Mouse (Mus musculus): Measurements from ENCODE around the gene Gbgt1. TPM values are rescaled to one million over a fixed set of nuclear protein-coding genes. Genes with fewer than 3 reads are reported as not detected.

Gene Gbgt1
- polyA plus RNA-seq, 1 experiment from 2014 or later: 1.2 TPM

DNA sequence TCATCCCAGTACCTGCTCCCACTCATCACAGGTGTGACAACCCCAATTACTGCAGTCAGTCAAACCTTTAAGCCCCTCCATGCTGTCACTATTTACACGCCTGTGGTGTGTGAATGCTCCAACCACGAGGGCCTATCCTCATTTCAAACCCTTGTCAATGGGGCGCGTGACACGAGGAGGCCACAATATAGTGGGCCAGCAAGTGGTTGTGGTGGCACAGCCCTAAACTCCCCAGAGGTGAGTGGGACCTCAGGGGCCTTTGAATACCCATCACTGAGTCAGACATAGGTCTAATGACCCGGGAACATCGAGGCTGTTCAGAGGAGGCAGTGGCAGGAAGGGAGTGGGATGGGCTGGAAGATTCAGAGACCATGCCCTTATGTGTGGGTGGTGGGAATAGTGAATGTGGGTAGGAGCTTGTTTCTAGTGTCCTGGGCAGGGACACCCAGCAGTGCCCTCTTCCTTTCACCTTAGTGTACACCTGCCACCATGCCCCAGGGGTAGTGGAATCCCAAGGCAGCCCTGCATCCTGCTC lies 37.3 kb downstream of the Gbgt1 start:
- H3K27me3 ChIP-seq (replicated peaks): no peaks in the 10 kb centered on the region
- peak overlapping the region; percentile 80 for H3K4me2 ChIP-seq
- H3K9me3 ChIP-seq (replicated peaks): no peaks in the 10 kb centered on the region
- peak; percentile 8 for ATAC-seq (ENCODE audit: low FRiP score)
- no peaks in the 10 kb centered on the region for H3K36me3 ChIP-seq
- peak overlapping the region; percentile 61 for H3K4me3 ChIP-seq (replicated peaks)
- peak overlapping the region; percentile 82 for H3K27ac ChIP-seq (replicated peaks)
- peak overlapping the region; percentile 73 for H3K9ac ChIP-seq (replicated peaks)
- H3K4me1 ChIP-seq: peaks cover 98% of the 10 kb centered on the region
- WGBS: 44% methylated on average over 7 of the region's 7 CpGs

DNA sequence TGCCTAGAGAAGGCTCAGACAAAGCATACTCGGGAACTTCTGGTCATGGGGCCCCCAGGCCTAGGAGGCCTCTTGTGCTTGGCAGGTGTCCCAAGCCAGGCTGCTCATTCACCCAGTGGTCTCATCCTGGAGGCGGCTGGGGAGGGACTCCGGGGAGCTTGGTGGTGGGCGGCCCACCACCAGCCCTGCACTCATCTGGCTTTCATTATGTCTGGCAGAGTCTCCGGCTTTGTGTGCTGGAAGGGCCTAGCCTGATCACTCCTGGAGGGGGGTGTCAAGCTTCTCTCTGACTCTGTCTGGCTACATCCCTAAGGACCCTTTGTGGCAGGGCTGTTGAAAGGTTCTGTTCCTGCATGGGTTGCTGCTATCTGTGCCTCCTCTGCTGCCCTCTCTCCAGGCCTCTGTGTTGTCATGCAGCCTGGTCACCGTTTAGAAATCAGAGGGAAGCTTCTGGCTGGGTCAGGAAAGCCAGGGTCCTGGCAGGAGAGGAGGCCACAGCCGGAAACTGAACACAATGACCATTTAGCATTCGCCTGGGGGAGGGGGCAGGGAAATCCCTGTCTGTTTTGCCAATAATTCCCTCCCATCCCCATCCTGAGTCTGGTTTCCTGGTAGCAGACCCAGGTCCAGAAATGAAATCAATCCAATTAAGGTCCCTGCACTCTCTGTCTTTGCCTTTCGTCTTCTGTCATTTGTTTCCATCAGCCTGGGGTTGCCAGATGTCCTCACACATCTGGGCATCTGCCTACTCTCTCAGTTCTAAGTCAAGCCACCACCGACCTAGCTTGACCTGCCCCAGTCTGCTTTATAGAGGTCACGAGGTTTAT lies 38.0 kb downstream of the Gbgt1 start:
- peak; percentile 18 for ATAC-seq (ENCODE audit: low FRiP score)
- whole genome bisulfite sequencing: 26% methylated on average over 11 of the region's 11 CpGs
- Histone ChIP-seq H3K9me3 (replicated peaks) (no peaks in the 10 kb centered on the region), H3K27me3 (replicated peaks) (no peaks in the 10 kb centered on the region), H3K27ac (replicated peaks) (peak overlapping the region; percentile 82), H3K4me1 (peaks cover 98% of the 10 kb centered on the region), H3K4me2 (peak overlapping the region; percentile 80), H3K4me3 (replicated peaks) (peak overlapping the region; percentile 61), H3K36me3 (no peaks in the 10 kb centered on the region), H3K9ac (replicated peaks) (peak overlapping the region; percentile 73)

GRCm38 (mm10) chr2:28535263-28535540 lies 38.5 kb downstream of the Gbgt1 start:
- Histone ChIP-seq H3K9ac (replicated peaks) (peak overlapping the region; percentile 23; the same call in 1 of the 2 replicates), H3K4me2 (peak overlapping the region; percentile 80), H3K27me3 (replicated peaks) (no peaks in the 10 kb centered on the region), H3K4me3 (replicated peaks) (0 out of 2 replicates have a peak overlapping the region, but pooled peaks have one; percentile 61), H3K9me3 (replicated peaks) (no peaks in the 10 kb centered on the region), H3K36me3 (no peaks in the 10 kb centered on the region), H3K27ac (replicated peaks) (peak overlapping the region; percentile 82), H3K4me1 (peaks cover 98% of the 10 kb centered on the region)
- no peak for ATAC-seq (ENCODE audit: low FRiP score)
- 29% methylated on average over 4 of the region's 4 CpGs for WGBS

DNA sequence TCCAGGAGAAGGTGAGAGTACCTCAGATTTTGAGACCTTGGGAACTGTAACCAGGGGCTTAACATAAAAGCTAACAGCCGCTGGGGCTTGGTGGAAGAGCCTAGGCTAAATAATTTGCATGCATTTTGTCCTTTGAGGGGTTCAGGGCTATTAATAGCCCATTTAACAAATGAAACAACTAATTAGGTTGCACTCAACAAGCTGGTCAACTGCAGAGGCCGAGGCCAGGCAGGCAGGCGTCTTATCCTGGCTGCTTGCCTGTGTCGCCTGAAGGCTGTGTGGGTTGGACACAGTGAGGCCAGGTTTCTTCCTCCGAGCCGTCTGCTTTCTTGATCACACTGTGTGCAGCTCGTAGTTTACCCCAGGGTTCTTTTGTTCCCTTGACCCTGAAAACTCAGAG lies 39.0 kb downstream of the Gbgt1 start:
- Histone ChIP-seq H3K4me3 (replicated peaks) (0 out of 2 replicates have a peak overlapping the region, but pooled peaks have one; percentile 61), H3K27me3 (replicated peaks) (no peaks in the 10 kb centered on the region), H3K4me1 (peaks cover 98% of the 10 kb centered on the region), H3K9ac (replicated peaks) (peak overlapping the region; percentile 23; the same call in 1 of the 2 replicates), H3K9me3 (replicated peaks) (no peaks in the 10 kb centered on the region), H3K27ac (replicated peaks) (peak overlapping the region; percentile 82), H3K4me2 (peak overlapping the region; percentile 80), H3K36me3 (0 out of 2 replicates have a peak, but pooled peaks cover 2% of the 10 kb centered on the region)
- WGBS: 28% methylated on average over 7 of the region's 7 CpGs
- ATAC-seq (ENCODE audit: low FRiP score): no peak

DNA sequence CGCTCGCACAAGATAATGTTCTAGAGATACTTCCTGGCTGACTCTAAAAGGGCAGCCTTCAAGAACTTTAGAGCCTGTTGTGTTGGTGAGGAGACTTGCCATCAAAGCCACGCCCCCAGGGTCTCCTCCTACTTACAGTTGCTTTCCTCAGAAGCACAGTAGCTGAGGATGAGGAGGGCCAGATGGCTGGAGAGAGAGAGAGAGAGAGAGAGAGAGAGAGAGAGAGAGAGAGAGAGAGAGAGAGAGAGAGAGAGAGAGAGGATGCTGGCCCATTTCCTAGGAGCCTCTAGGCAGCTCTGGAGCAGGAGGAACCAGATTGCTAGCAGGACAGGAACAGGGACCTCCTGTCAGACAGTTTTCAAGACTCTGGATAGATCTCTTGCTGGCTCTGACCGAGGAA lies 39.5 kb downstream of the Gbgt1 start:
- Histone ChIP-seq H3K4me1 (peaks cover 95% of the 10 kb centered on the region), H3K9me3 (replicated peaks) (no peaks in the 10 kb centered on the region), H3K4me3 (replicated peaks) (no peak overlapping the region), H3K27me3 (replicated peaks) (no peaks in the 10 kb centered on the region), H3K36me3 (0 out of 2 replicates have a peak, but pooled peaks cover 2% of the 10 kb centered on the region), H3K9ac (replicated peaks) (no peak overlapping the region), H3K27ac (replicated peaks) (no peak overlapping the region), H3K4me2 (0 out of 2 replicates have a peak overlapping the region, but pooled peaks have one; percentile 80)
- no peak for ATAC-seq (ENCODE audit: low FRiP score)
- WGBS: 70% methylated on average over 4 of the region's 4 CpGs

- Histone ChIP-seq H3K4me1 (peaks cover 88% of the 10 kb centered on the region), H3K9ac (replicated peaks) (no peak overlapping the region), H3K27ac (replicated peaks) (no peak overlapping the region), H3K9me3 (replicated peaks) (no peaks in the 10 kb centered on the region), H3K27me3 (replicated peaks) (no peaks in the 10 kb centered on the region), H3K4me3 (replicated peaks) (no peak overlapping the region), H3K36me3 (peaks cover 7% of the 10 kb centered on the region), H3K4me2 (no peak overlapping the region)
- ATAC-seq (ENCODE audit: low FRiP score): no peak
- WGBS: 73% methylated on average over 11 of the region's 11 CpGs
These were observed 40.3 kb downstream of the Gbgt1 start for GRCm38 (mm10) chr2:28536766-28537633.

GRCm38 (mm10) chr2:28537634-28537920 lies 40.9 kb downstream of the Gbgt1 start:
- H3K27ac ChIP-seq (replicated peaks): no peak overlapping the region
- peaks cover 13% of the 10 kb centered on the region for H3K36me3 ChIP-seq
- H3K4me2 ChIP-seq: no peak overlapping the region
- no peak overlapping the region for H3K9ac ChIP-seq (replicated peaks)
- no peaks in the 10 kb centered on the region for H3K9me3 ChIP-seq (replicated peaks)
- no peaks in the 10 kb centered on the region for H3K27me3 ChIP-seq (replicated peaks)
- WGBS: 36% methylated on average over 4 of the region's 4 CpGs
- H3K4me3 ChIP-seq (replicated peaks): no peak overlapping the region
- H3K4me1 ChIP-seq: peaks cover 82% of the 10 kb centered on the region
- ATAC-seq (ENCODE audit: low FRiP score): no peak

DNA sequence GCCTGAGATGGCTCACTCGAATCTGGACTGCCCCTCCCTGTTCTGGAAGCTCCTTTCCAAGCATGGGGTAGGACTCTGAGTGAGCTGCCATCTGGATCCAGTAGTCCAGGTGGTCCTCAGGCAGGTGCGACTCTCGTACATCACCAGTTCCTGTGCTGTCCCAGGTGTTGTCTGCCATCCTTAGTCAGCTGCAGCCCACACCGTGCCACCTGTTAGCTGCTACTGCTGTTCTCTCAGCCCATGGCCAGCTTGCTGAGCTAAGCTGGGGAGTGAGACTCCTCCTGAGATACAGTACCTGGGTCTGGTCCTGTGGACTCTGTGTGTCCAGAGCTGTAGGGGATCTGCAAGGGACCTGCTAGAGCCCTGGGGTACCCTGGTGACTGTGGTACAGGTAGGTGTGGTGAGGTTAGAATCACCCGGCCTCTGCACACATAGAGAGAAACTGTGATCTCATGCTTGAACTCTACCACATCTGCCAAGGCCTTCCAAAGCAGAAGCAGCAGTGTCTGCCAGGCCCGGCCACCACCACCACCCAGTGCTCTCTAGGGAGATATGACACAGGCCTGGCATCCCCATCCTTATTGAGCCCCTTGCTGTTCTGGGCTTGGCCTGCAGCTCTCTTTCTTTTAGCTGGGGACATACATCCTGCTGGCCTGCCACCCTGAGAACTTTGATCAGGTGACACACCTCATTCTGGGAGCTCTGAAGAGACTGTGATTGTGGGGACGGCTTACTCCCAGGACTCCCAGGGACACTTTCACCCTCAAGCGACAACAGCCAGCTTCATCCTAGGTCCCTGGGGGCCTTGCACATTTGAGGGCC lies 41.5 kb downstream of the Gbgt1 start:
- Histone ChIP-seq H3K9ac (replicated peaks) (no peak overlapping the region), H3K27me3 (replicated peaks) (no peaks in the 10 kb centered on the region), H3K27ac (replicated peaks) (peak overlapping the region; percentile 78), H3K36me3 (peaks cover 18% of the 10 kb centered on the region), H3K4me3 (replicated peaks) (no peak overlapping the region), H3K4me2 (no peak overlapping the region), H3K4me1 (peaks cover 76% of the 10 kb centered on the region), H3K9me3 (replicated peaks) (no peaks in the 10 kb centered on the region)
- ATAC-seq (ENCODE audit: low FRiP score): no peak
- WGBS: 65% methylated on average over 8 of the region's 8 CpGs

- H3K27me3 ChIP-seq (replicated peaks): no peaks in the 10 kb centered on the region
- peak overlapping the region; percentile 4; the same call in 1 of the 2 replicates for H3K9ac ChIP-seq (replicated peaks)
- H3K4me1 ChIP-seq: peaks cover 71% of the 10 kb centered on the region
- H3K9me3 ChIP-seq (replicated peaks): no peaks in the 10 kb centered on the region
- H3K27ac ChIP-seq (replicated peaks): peak overlapping the region; percentile 78
- no peak overlapping the region for H3K4me2 ChIP-seq
- 71% methylated on average over 1 of the region's 1 CpGs for WGBS
- H3K4me3 ChIP-seq (replicated peaks): no peak overlapping the region
- H3K36me3 ChIP-seq: peaks cover 24% of the 10 kb centered on the region
- ATAC-seq (ENCODE audit: low FRiP score): no peak
These were observed 42.1 kb downstream of the Gbgt1 start for GRCm38 (mm10) chr2:28538817-28539128.

- peak overlapping the region; percentile 4; the same call in 1 of the 2 replicates for H3K9ac ChIP-seq (replicated peaks)
These were observed 42.5 kb downstream of the Gbgt1 start for GRCm38 (mm10) chr2:28539206-28539605.

DNA sequence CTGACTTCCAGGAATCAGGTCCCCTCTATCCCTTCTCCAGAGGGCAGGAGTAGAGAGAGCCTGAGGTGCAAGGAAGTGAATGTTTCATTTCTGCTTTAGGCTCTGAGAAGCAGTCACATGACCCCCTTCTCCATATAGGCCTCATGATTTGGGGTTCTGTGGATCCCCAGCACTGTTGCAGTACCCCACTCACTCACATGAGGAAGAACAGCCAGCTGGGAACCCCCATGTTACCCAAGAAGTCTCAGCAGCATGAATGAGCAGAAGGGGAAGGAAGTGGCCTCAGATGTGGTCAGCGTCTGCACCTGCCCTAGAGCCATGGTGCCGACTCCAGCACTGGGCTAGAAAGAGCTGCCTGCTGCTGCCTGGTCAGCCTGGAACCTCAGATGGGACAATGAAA lies 43.3 kb downstream of the Gbgt1 start:
- H3K36me3 ChIP-seq: peaks cover 36% of the 10 kb centered on the region
- H3K4me2 ChIP-seq: no peak overlapping the region
- ATAC-seq (ENCODE audit: low FRiP score): no peak
- 75% methylated on average over 2 of the region's 2 CpGs for WGBS
- no peaks in the 10 kb centered on the region for H3K27me3 ChIP-seq (replicated peaks)
- H3K27ac ChIP-seq (replicated peaks): peak overlapping the region; percentile 78
- H3K9ac ChIP-seq (replicated peaks): no peak overlapping the region; the same call in 1 of the 2 replicates
- no peaks in the 10 kb centered on the region for H3K9me3 ChIP-seq (replicated peaks)
- H3K4me1 ChIP-seq: peaks cover 59% of the 10 kb centered on the region
- no peak overlapping the region for H3K4me3 ChIP-seq (replicated peaks)

More at GRCm38 (mm10) chr2:28539206-28539605, 42.5 kb downstream of the Gbgt1 start:
- no peaks in the 10 kb centered on the region for H3K9me3 ChIP-seq (replicated peaks)
- peak overlapping the region; percentile 78 for H3K27ac ChIP-seq (replicated peaks)
- no peaks in the 10 kb centered on the region for H3K27me3 ChIP-seq (replicated peaks)
- peaks cover 67% of the 10 kb centered on the region for H3K4me1 ChIP-seq
- peaks cover 28% of the 10 kb centered on the region for H3K36me3 ChIP-seq
- 0 out of 2 replicates have a peak overlapping the region, but pooled peaks have one; percentile 9 for H3K4me2 ChIP-seq
- WGBS: 35% methylated on average over 7 of the region's 7 CpGs
- no peak for ATAC-seq (ENCODE audit: low FRiP score)
- no peak overlapping the region for H3K4me3 ChIP-seq (replicated peaks)
